Mouse (Mus musculus) intestine, embryonic 16.5 days (tissue): ENCODE measurements around the gene Emc6. TPM values are rescaled to one million over a fixed set of nuclear protein-coding genes. Genes with fewer than 3 reads are reported as not detected.

Experiments
- ATAC-seq: fragments of 200-750 bp; cut with Nextera tagmentation; 2 replicates; pipeline ENCODE4 v1.8.0; 2017; ENCODE audit warnings: moderate TSS enrichment, moderate library complexity
- H3K27ac ChIP-seq: fragments of 300-500 bp; sonication (generic); 2 replicates; pipeline ENCODE4 v1.5.1; 2014; ENCODE audit warnings: mild to moderate bottlenecking, low read length
- H3K27me3 ChIP-seq: fragments of 300-500 bp; sonication (generic); replicated peaks from 2 replicates; pipeline ENCODE4 v1.6.1; 2014; ENCODE audit warnings: low read length, control low read depth, mixed read lengths; ENCODE audit not compliant: control insufficient read depth, insufficient read depth
- H3K36me3 ChIP-seq: fragments of 300-500 bp; sonication (generic); 2 replicates; pipeline ENCODE4 v1.6.1; 2014; ENCODE audit warnings: low read length, control low read depth; ENCODE audit not compliant: control insufficient read depth, insufficient read depth
- H3K4me1 ChIP-seq: fragments of 300-500 bp; sonication (generic); 2 replicates; pipeline ENCODE4 v1.6.1; 2014; ENCODE audit warnings: low read length, control low read depth, mixed read lengths; ENCODE audit not compliant: control insufficient read depth, insufficient read depth
- H3K4me2 ChIP-seq: fragments of 300-500 bp; sonication (generic); 2 replicates; pipeline ENCODE4 v1.6.1; 2014; ENCODE audit warnings: low read depth, low read length, control low read depth
- H3K4me3 ChIP-seq: fragments of 300-500 bp; sonication (generic); 2 replicates; pipeline ENCODE4 v1.5.1; 2014; ENCODE audit warnings: mild to moderate bottlenecking, low read length
- H3K9ac ChIP-seq: fragments of 300-500 bp; sonication (generic); 2 replicates; pipeline ENCODE4 v1.6.1; 2014; ENCODE audit warnings: low read depth, low read length
- H3K9me3 ChIP-seq: fragments of 300-500 bp; sonication (generic); 2 replicates; pipeline ENCODE4 v1.6.1; 2016; ENCODE audit warnings: low read length, control low read depth; ENCODE audit not compliant: control insufficient read depth
- WGBS: fragments of 180-500 bp; shearing (Covaris S2); extraction: QIAGEN DNeasy Blood & Tissue Kit; methylation state at CpG from one replicate; pipeline ENCODE4 v1.1.7; 2014; 5-methylcytosine and 5-hydroxymethylcytosine counted together
- polyA plus RNA-seq: library from polyadenylated mRNA; unstranded; fragments of >200 nt; fragmentation: Nextera tagmentation; extraction: Ambion mirVana; gene quantifications from 2 replicates; pipeline ENCODE4 v1.2.1, GENCODE M21; 2015

Emc6 gene
- polyA plus RNA-seq: 116 and 121 TPM in 2 replicates

DNA sequence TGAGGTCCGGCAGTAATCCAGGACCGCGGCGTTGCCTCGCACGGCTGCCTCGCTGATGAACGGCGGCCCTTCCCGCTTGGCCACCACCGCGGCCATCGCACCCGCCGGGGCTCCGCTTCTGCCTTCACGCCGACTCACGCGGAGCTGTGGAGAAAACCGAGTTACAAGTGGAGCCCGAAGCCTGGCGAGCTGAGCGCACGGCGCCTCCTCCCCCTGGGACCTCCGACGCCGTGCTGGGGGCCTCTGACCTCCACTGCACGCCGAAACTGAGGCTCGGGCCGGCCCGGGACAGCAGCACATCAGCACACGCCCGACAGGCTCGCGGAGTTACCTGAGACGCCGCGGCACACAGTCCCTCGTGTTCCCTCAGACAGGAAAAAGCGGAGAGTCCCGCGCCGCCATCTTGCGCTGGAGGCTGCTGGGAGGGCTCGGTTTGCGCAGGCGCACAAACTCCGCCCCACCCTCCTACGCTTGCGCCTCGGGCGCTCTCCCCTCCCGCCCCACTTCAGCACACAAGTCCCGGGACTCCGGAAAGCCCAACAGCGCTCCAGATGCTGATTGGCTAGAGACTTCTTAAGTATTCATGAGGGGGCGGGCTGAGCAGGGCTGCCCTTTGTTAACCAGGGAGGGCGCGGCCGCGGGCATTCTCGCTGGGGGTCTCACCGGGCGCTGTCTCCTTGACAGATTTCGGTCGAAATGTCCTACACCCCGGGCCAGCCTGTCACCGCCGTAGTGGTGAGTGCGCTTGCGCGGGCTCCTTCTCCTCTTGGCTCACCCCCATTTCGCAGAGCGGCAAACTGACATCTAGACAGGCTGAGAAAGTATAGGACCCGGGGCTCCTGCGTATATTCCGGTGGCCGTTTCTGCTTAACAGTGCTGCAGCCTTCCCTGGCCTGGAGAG, at the start of gene Emc6, which contains the start of gene Tax1bp3:
Gene Emc6, minus strand, starts transcription at position 430 of the 901 bp plus-strand sequence.
Gene Tax1bp3, plus strand, starts transcription at position 476 of the 901 bp plus-strand sequence.
- Histone ChIP-seq H3K36me3 (0 out of 2 replicates have a peak, but pooled peaks cover 3% of the 10 kb centered on the region), H3K27me3 (no peaks in the 10 kb centered on the region), H3K4me3 (peak within 1 kb of the TSS; percentile 94), H3K27ac (peak within 1 kb of the TSS; percentile 99), H3K4me1 (peaks cover 29% of the 10 kb centered on the region), H3K4me2 (peak within 1 kb of the TSS; percentile 80), H3K9me3 (no peaks in the 10 kb centered on the region), H3K9ac (peak within 1 kb of the TSS; percentile 93)
- WGBS: under 1% methylated on average over 77 of the region's 81 CpGs
- ATAC-seq: peak; percentile 96

DNA sequence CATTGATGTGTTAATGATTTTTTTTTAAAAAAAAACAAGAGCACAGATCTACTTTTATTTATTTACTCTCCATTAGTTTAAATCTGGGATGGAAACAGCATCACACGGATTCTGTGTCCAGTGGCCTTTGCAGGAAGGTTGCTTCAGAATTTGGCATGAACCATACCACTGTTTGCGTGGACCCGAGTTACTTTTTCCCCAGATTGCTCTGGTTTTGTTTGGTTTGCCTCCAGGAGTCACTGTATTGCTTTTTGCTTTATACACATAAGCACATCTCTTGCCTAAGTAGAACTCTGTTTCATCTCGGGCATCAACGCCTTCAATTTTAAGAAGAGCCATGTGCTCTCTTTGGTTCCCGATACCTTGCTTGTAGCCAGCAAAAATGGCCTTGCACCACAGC, 49.0 kb upstream of the Emc6 start:
- Histone ChIP-seq H3K27ac (no peak overlapping the region), H3K4me3 (no peak overlapping the region), H3K4me2 (no peak overlapping the region), H3K9me3 (no peaks in the 10 kb centered on the region), H3K4me1 (no peaks in the 10 kb centered on the region), H3K9ac (no peak overlapping the region), H3K27me3 (no peaks in the 10 kb centered on the region), H3K36me3 (no peaks in the 10 kb centered on the region)
- no peak for ATAC-seq
- WGBS: 87% methylated on average over 6 of the region's 6 CpGs

- Histone ChIP-seq H3K4me1 (no peaks in the 10 kb centered on the region), H3K36me3 (no peaks in the 10 kb centered on the region), H3K27me3 (no peaks in the 10 kb centered on the region), H3K9ac (no peak overlapping the region), H3K4me3 (no peak overlapping the region), H3K27ac (no peak overlapping the region), H3K4me2 (no peak overlapping the region), H3K9me3 (no peaks in the 10 kb centered on the region)
- WGBS: 72% methylated on average over 2 of the region's 2 CpGs
- no peak; the same call in 1 of the 2 replicates for ATAC-seq
Measured at GRCm38 (mm10) chr11:73223966-73224365, 47.1 kb upstream of the Emc6 start.

- no peak overlapping the region for H3K27ac ChIP-seq
- no peaks in the 10 kb centered on the region for H3K27me3 ChIP-seq
- H3K9me3 ChIP-seq: no peaks in the 10 kb centered on the region
- H3K4me3 ChIP-seq: no peak overlapping the region
- no peak overlapping the region for H3K4me2 ChIP-seq
- ATAC-seq: no peak
- H3K36me3 ChIP-seq: no peaks in the 10 kb centered on the region
- H3K4me1 ChIP-seq: no peaks in the 10 kb centered on the region
- no peak overlapping the region for H3K9ac ChIP-seq
- 24% methylated on average over 5 of the region's 5 CpGs for WGBS
Measured at GRCm38 (mm10) chr11:73222846-73223245, 46.0 kb upstream of the Emc6 start.

DNA sequence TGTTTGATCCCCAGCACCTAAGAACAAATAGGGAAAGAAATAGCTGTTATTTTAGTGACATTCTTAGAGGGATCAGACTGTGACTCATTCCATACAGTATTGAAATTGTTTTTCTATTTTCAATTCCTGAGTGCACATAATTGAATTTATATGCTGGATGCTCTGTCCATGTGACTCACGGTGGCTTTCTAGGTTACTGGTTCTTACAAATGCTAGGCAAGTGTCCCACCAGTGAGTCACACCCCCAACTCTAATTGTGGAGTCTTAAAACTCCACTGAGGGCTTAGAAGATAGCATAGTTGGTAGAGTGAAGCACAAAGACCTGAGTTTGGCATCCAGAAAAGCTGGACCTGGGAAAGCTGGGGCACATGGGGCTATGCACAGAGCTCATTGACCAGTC, 43.8 kb upstream of the Emc6 start:
- WGBS: 77% methylated on average over 1 of the region's 1 CpGs
- Histone ChIP-seq H3K9me3 (no peaks in the 10 kb centered on the region), H3K9ac (no peak overlapping the region), H3K27ac (no peak overlapping the region), H3K4me1 (no peaks in the 10 kb centered on the region), H3K27me3 (no peaks in the 10 kb centered on the region), H3K4me3 (no peak overlapping the region), H3K36me3 (no peaks in the 10 kb centered on the region), H3K4me2 (no peak overlapping the region)
- ATAC-seq: no peak

GRCm38 (mm10) chr11:73219671-73220070, 42.8 kb upstream of the Emc6 start:
- no peaks in the 10 kb centered on the region for H3K27me3 ChIP-seq
- H3K4me3 ChIP-seq: no peak overlapping the region
- WGBS: 59% methylated on average over 2 of the region's 2 CpGs
- no peak overlapping the region for H3K9ac ChIP-seq
- H3K4me2 ChIP-seq: no peak overlapping the region
- no peak for ATAC-seq
- no peak overlapping the region for H3K27ac ChIP-seq
- no peaks in the 10 kb centered on the region for H3K9me3 ChIP-seq
- no peaks in the 10 kb centered on the region for H3K36me3 ChIP-seq
- H3K4me1 ChIP-seq: no peaks in the 10 kb centered on the region

DNA sequence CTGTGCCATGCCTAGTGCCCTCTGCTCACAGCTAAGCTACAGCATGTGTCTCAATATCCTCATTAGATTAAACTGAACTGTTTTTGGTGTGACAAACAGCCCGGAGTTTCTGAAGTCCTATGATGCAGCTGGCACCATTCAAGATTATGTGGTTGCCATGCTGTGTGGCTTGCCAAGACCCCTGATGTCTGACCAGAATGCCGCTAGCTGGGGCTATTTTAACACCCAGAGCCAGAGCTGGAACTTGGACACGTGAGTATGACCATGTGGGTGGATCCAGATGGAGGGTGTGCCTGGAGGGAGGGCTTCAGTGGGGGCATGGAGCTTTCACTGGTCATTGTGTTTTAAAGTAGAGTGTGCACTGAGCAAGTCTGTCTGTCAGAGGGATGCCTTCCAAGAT, 37.1 kb upstream of the Emc6 start:
- Histone ChIP-seq H3K9me3 (no peaks in the 10 kb centered on the region), H3K36me3 (no peaks in the 10 kb centered on the region), H3K27ac (no peak overlapping the region), H3K4me2 (no peak overlapping the region), H3K27me3 (no peaks in the 10 kb centered on the region), H3K4me1 (no peaks in the 10 kb centered on the region), H3K9ac (no peak overlapping the region), H3K4me3 (no peak overlapping the region)
- no peak for ATAC-seq
- 68% methylated on average over 3 of the region's 3 CpGs for WGBS

DNA sequence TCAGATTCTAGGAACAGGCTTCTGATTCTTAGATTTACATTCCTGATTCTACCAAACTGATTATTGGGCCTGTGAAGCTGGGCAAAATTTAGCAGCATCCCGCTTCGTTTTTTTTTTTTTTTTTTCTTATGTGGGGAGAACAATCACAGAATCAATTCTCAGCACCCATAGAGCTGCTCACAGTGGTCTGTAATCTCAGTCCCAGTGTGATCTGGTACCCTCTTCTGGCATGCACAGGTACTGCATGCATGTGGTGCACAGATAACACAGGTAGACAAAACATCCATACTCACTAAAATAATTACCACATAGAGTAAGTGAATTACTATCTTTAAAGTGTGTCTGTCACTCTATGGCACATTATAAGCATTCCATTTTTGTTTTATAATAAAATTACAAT, 30.8 kb upstream of the Emc6 start:
- ATAC-seq: no peak
- H3K9ac ChIP-seq: no peak overlapping the region
- H3K4me2 ChIP-seq: no peak overlapping the region
- no peaks in the 10 kb centered on the region for H3K9me3 ChIP-seq
- no peak overlapping the region for H3K27ac ChIP-seq
- H3K4me1 ChIP-seq: no peaks in the 10 kb centered on the region
- H3K27me3 ChIP-seq: no peaks in the 10 kb centered on the region
- WGBS: 73% methylated on average over 2 of the region's 2 CpGs
- no peaks in the 10 kb centered on the region for H3K36me3 ChIP-seq
- no peak overlapping the region for H3K4me3 ChIP-seq

GRCm38 (mm10) chr11:73205194-73205593, 28.4 kb upstream of the Emc6 start:
- Histone ChIP-seq H3K4me1 (peaks cover under 1% of the 10 kb centered on the region; the same call in 1 of the 2 replicates), H3K4me2 (no peak overlapping the region), H3K27ac (no peak overlapping the region), H3K36me3 (no peaks in the 10 kb centered on the region), H3K27me3 (no peaks in the 10 kb centered on the region), H3K4me3 (no peak overlapping the region), H3K9ac (no peak overlapping the region), H3K9me3 (no peaks in the 10 kb centered on the region)
- no peak for ATAC-seq
- WGBS: 77% methylated on average over 7 of the region's 7 CpGs
